Mouse (Mus musculus) CH12.LX (cell line): ENCODE measurements around the gene Pla2g12b.

ENCODE experiments used
- CTCF ChIP-seq, 2 experiments: IDR thresholded peaks in 1 of 2; conservative IDR thresholded peaks in 1 of 2; 2 replicates each; pipeline ENCODE4 v1.5.1; 2011 to 2012; ENCODE audit warnings: low read depth in 2 of 2, low read length in 2 of 2, improper control_type of control experiment in 1 of 2, inconsistent platforms in 1 of 2, mild to moderate bottlenecking in 1 of 2, moderate library complexity in 1 of 2
- EP300 ChIP-seq: IDR thresholded peaks from 2 replicates; pipeline ENCODE4 v1.6.1; 2011; ENCODE audit warnings: low read length, improper control_type of control experiment
- MYC ChIP-seq: IDR thresholded peaks from 2 replicates; pipeline ENCODE4 v1.6.1; 2011; ENCODE audit warnings: low read depth, mild to moderate bottlenecking, improper control_type of control experiment, low read length
- POLR2A ChIP-seq: IDR thresholded peaks from 2 replicates; pipeline ENCODE4 v1.6.1; 2011; ENCODE audit warnings: low read depth, mild to moderate bottlenecking, improper control_type of control experiment, low read length
- UBTF ChIP-seq: IDR thresholded peaks from 2 replicates; pipeline ENCODE4 v1.6.1; 2012; ENCODE audit warnings: low read depth, mild to moderate bottlenecking, inconsistent platforms, low read length, improper control_type of control experiment, moderate library complexity

DNA sequence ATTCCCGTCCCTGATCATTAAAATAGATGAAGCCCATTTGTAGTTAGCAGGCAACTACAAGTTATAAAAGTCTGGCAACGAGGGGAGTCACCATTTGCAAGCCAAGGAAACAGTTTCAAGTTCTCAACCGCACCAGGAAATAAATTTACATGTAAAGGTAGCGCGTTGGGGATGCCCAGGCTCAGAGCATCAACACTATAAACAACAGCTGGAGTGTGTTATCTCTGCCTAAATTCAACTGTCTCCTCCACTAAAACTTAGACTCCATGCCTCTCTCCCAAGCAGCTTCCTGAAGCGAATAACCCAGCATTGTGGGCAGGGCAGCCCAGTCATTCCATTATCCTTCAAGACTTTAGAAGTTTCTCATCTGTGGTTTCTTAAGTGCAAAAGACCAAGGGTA is 5.0 kb downstream of the Pla2g12b start:
- TF ChIP-seq CTCF (conservative IDR thresholded peaks at IDR 0.05 in 1 of 2, IDR thresholded peaks at IDR 0.05 in 1 of 2; ENCODE audit: low read depth in 2 of 2, low read length in 2 of 2), result no peak
- no peak for TF ChIP-seq POLR2A
- no peak for TF ChIP-seq MYC
- no peak for TF ChIP-seq UBTF
- TF ChIP-seq EP300, result no peak
